Mouse (Mus musculus): ENCODE data around the gene Hcn2.

- TF ChIP-seq POLR2A (IDR thresholded peaks at IDR 0.05; ENCODE audit: borderline replicate concordance, control insufficient read depth, low read depth, low read length) (no peak), CTCF (IDR thresholded peaks at IDR 0.05; ENCODE audit: control insufficient read depth, insufficient read depth, low read length) (no peak)
Observed at GRCm38 (mm10) chr10:79683726-79684640, 32.5 kb upstream of the Hcn2 start.

All from bone marrow, adult 2 months (tissue).